Mouse (Mus musculus) liver, adult (tissue): ENCODE data around the gene Gabarap.

ENCODE experiments used
- GATA4 ChIP-seq: IDR thresholded peaks from 2 replicates; pipeline ENCODE4 v1.6.1; 2014; ENCODE audit warnings: mild to moderate bottlenecking, low read length; ENCODE audit not compliant: insufficient replicate concordance

The Gabarap gene

GRCm38 (mm10) chr11:69990850-69991691 lies at the start of gene Gabarap:
TSS of gene Gabarap (plus strand) at chr11:69991143.
- TF ChIP-seq GATA4 = peak; percentile 80; the same call in 1 of the 2 replicates

GRCm38 (mm10) chr11:69945216-69945615 lies 45.7 kb upstream of the Gabarap start:
- TF ChIP-seq GATA4 = no peak

- TF ChIP-seq GATA4 = no peak
These were observed 44.7 kb upstream of the Gabarap start for GRCm38 (mm10) chr11:69945997-69946891.

- TF ChIP-seq GATA4 = no peak
These were observed 43.4 kb upstream of the Gabarap start for GRCm38 (mm10) chr11:69947337-69948065.

- TF ChIP-seq GATA4 = no peak
These were observed 42.7 kb upstream of the Gabarap start, which contains the start of gene Slc2a4 for GRCm38 (mm10) chr11:69948066-69948762. TSS of gene Slc2a4 (minus strand) at chr11:69948188.

- TF ChIP-seq GATA4 = no peak
These were observed 42.2 kb upstream of the Gabarap start for GRCm38 (mm10) chr11:69948763-69949150.

- TF ChIP-seq GATA4 = no peak
These were observed 40.0 kb upstream of the Gabarap start for GRCm38 (mm10) chr11:69950807-69951459.

- TF ChIP-seq GATA4 = no peak
These were observed 38.7 kb upstream of the Gabarap start for GRCm38 (mm10) chr11:69952274-69952673.

- no peak for TF ChIP-seq GATA4
These were observed 37.6 kb upstream of the Gabarap start for GRCm38 (mm10) chr11:69953267-69953915.

- no peak for TF ChIP-seq GATA4
These were observed 34.7 kb upstream of the Gabarap start for GRCm38 (mm10) chr11:69956218-69956617.

GRCm38 (mm10) chr11:69960616-69961015 lies 30.3 kb upstream of the Gabarap start:
- TF ChIP-seq GATA4 = no peak

- no peak for TF ChIP-seq GATA4
These were observed 29.1 kb upstream of the Gabarap start for GRCm38 (mm10) chr11:69961841-69962240.

- TF ChIP-seq GATA4 = no peak
These were observed 26.2 kb upstream of the Gabarap start, which contains the start of gene Cldn7 for GRCm38 (mm10) chr11:69964650-69965270. TSS of gene Cldn7 (plus strand) at chr11:69964779.
